Mouse (Mus musculus): ENCODE results near the gene Jmjd1c.

- TF ChIP-seq POLR2A (IDR thresholded peaks at IDR 0.05; ENCODE audit: low read depth, low read length) (no peak), CTCF (IDR thresholded peaks at IDR 0.05; ENCODE audit: extremely low read depth, insufficient read length, insufficient replicate concordance, low read depth, low read length) (no peak)
Observed at GRCm38 (mm10) chr10:67186489-67186888, 90.6 kb downstream of the Jmjd1c start.

Data from small intestine, adult 2 months (tissue).